Mouse (Mus musculus): ENCODE measurements at regions not wholly inside any gene's neighbourhood (a gene's known extent, or its start where the extent isn't known, plus 50 kb on each side); places are given as distances from the start of the nearest gene placed in this dataset.

GRCm38 (mm10) chr16:78697514-78698209 is 121.2 kb upstream of the D16Ertd472e start:
- TF ChIP-seq EP300 (IDR thresholded peaks at IDR 0.05; ENCODE audit: insufficient read depth, low read depth, low read length): no peak
- no peak for TF ChIP-seq POLR2A (IDR thresholded peaks at IDR 0.05; ENCODE audit: insufficient read depth, low read length)
- no peak for TF ChIP-seq CTCF (IDR thresholded peaks at IDR 0.05; ENCODE audit: low read depth, low read length)
- no peak overlapping the region for H3K27ac ChIP-seq (ENCODE audit: insufficient read depth, low read length)
- H3K36me3 ChIP-seq (ENCODE audit: control insufficient read depth, insufficient read depth, low read length, poor library complexity, severe bottlenecking): no peaks in the 10 kb centered on the region
- no peak overlapping the region for H3K9ac ChIP-seq (ENCODE audit: low read depth, poor library complexity, severe bottlenecking)
- H3K9me3 ChIP-seq (replicated peaks; ENCODE audit: control insufficient read depth, insufficient read depth, low read length, poor library complexity, severe bottlenecking): no peaks in the 10 kb centered on the region
- no peaks in the 10 kb centered on the region for H3K27me3 ChIP-seq (ENCODE audit: control insufficient read depth, insufficient read depth, low read length, poor library complexity, severe bottlenecking)
- H3K4me1 ChIP-seq (ENCODE audit: control insufficient read depth, insufficient read depth, low read length): no peaks in the 10 kb centered on the region
- no peak overlapping the region for H3K4me3 ChIP-seq (ENCODE audit: low read depth, low read length)

- H3K36me3 ChIP-seq (ENCODE audit: control insufficient read depth, insufficient read depth, low read length, poor library complexity, severe bottlenecking): no peaks in the 10 kb centered on the region
- H3K27me3 ChIP-seq (ENCODE audit: control insufficient read depth, insufficient read depth, low read length, poor library complexity, severe bottlenecking): no peaks in the 10 kb centered on the region
- no peak overlapping the region for H3K4me3 ChIP-seq (ENCODE audit: low read depth, low read length)
- TF ChIP-seq CTCF (IDR thresholded peaks at IDR 0.05; ENCODE audit: low read depth, low read length) (no peak), EP300 (IDR thresholded peaks at IDR 0.05; ENCODE audit: insufficient read depth, low read depth, low read length) (no peak), POLR2A (IDR thresholded peaks at IDR 0.05; ENCODE audit: insufficient read depth, low read length) (no peak)
- no peaks in the 10 kb centered on the region for H3K9me3 ChIP-seq (replicated peaks; ENCODE audit: control insufficient read depth, insufficient read depth, low read length, poor library complexity, severe bottlenecking)
- H3K4me1 ChIP-seq (ENCODE audit: control insufficient read depth, insufficient read depth, low read length): no peaks in the 10 kb centered on the region
- H3K9ac ChIP-seq (ENCODE audit: low read depth, poor library complexity, severe bottlenecking): no peak overlapping the region
- H3K27ac ChIP-seq (ENCODE audit: insufficient read depth, low read length): no peak overlapping the region
Observed at GRCm38 (mm10) chr16:78688251-78688650, 111.7 kb upstream of the D16Ertd472e start.

GRCm38 (mm10) chr16:78685160-78685559 is 108.7 kb upstream of the D16Ertd472e start:
- H3K9ac ChIP-seq (ENCODE audit: low read depth, poor library complexity, severe bottlenecking): no peak overlapping the region
- no peak for TF ChIP-seq CTCF (IDR thresholded peaks at IDR 0.05; ENCODE audit: low read depth, low read length)
- TF ChIP-seq EP300 (IDR thresholded peaks at IDR 0.05; ENCODE audit: insufficient read depth, low read depth, low read length): no peak
- no peak for TF ChIP-seq POLR2A (IDR thresholded peaks at IDR 0.05; ENCODE audit: insufficient read depth, low read length)
- no peak overlapping the region for H3K27ac ChIP-seq (ENCODE audit: insufficient read depth, low read length)
- H3K27me3 ChIP-seq (ENCODE audit: control insufficient read depth, insufficient read depth, low read length, poor library complexity, severe bottlenecking): no peaks in the 10 kb centered on the region
- no peak overlapping the region for H3K4me3 ChIP-seq (ENCODE audit: low read depth, low read length)
- H3K9me3 ChIP-seq (replicated peaks; ENCODE audit: control insufficient read depth, insufficient read depth, low read length, poor library complexity, severe bottlenecking): no peaks in the 10 kb centered on the region
- H3K36me3 ChIP-seq (ENCODE audit: control insufficient read depth, insufficient read depth, low read length, poor library complexity, severe bottlenecking): no peaks in the 10 kb centered on the region
- no peaks in the 10 kb centered on the region for H3K4me1 ChIP-seq (ENCODE audit: control insufficient read depth, insufficient read depth, low read length)

GRCm38 (mm10) chr16:78684031-78684430 is 107.5 kb upstream of the D16Ertd472e start:
- H3K36me3 ChIP-seq (ENCODE audit: control insufficient read depth, insufficient read depth, low read length, poor library complexity, severe bottlenecking): no peaks in the 10 kb centered on the region
- TF ChIP-seq CTCF (IDR thresholded peaks at IDR 0.05; ENCODE audit: low read depth, low read length) (no peak), POLR2A (IDR thresholded peaks at IDR 0.05; ENCODE audit: insufficient read depth, low read length) (no peak), EP300 (IDR thresholded peaks at IDR 0.05; ENCODE audit: insufficient read depth, low read depth, low read length) (no peak)

GRCm38 (mm10) chr16:78661126-78661525 is 84.6 kb upstream of the D16Ertd472e start:
- no peak for TF ChIP-seq CTCF (IDR thresholded peaks at IDR 0.05; ENCODE audit: low read depth, low read length)
- no peak for TF ChIP-seq EP300 (IDR thresholded peaks at IDR 0.05; ENCODE audit: insufficient read depth, low read depth, low read length)
- TF ChIP-seq POLR2A (IDR thresholded peaks at IDR 0.05; ENCODE audit: insufficient read depth, low read length): no peak
- no peaks in the 10 kb centered on the region for H3K4me1 ChIP-seq (ENCODE audit: control insufficient read depth, insufficient read depth, low read length)

More at GRCm38 (mm10) chr16:78684031-78684430, 107.5 kb upstream of the D16Ertd472e start:
- Histone ChIP-seq H3K9ac (ENCODE audit: low read depth, poor library complexity, severe bottlenecking) (no peak overlapping the region), H3K9me3 (replicated peaks; ENCODE audit: control insufficient read depth, insufficient read depth, low read length, poor library complexity, severe bottlenecking) (no peaks in the 10 kb centered on the region), H3K4me3 (ENCODE audit: low read depth, low read length) (no peak overlapping the region), H3K4me1 (ENCODE audit: control insufficient read depth, insufficient read depth, low read length) (no peaks in the 10 kb centered on the region), H3K27ac (ENCODE audit: insufficient read depth, low read length) (no peak overlapping the region), H3K27me3 (ENCODE audit: control insufficient read depth, insufficient read depth, low read length, poor library complexity, severe bottlenecking) (no peaks in the 10 kb centered on the region)

GRCm38 (mm10) chr16:78644710-78645109 is 68.2 kb upstream of the D16Ertd472e start:
- no peak overlapping the region for H3K9ac ChIP-seq (ENCODE audit: low read depth, poor library complexity, severe bottlenecking)
- no peak overlapping the region for H3K27ac ChIP-seq (ENCODE audit: insufficient read depth, low read length)
- no peaks in the 10 kb centered on the region for H3K36me3 ChIP-seq (ENCODE audit: control insufficient read depth, insufficient read depth, low read length, poor library complexity, severe bottlenecking)
- no peak overlapping the region for H3K4me3 ChIP-seq (ENCODE audit: low read depth, low read length)
- no peak for TF ChIP-seq POLR2A (IDR thresholded peaks at IDR 0.05; ENCODE audit: insufficient read depth, low read length)
- TF ChIP-seq CTCF (IDR thresholded peaks at IDR 0.05; ENCODE audit: low read depth, low read length): peak; percentile 50
- H3K27me3 ChIP-seq (ENCODE audit: control insufficient read depth, insufficient read depth, low read length, poor library complexity, severe bottlenecking): no peaks in the 10 kb centered on the region
- H3K9me3 ChIP-seq (replicated peaks; ENCODE audit: control insufficient read depth, insufficient read depth, low read length, poor library complexity, severe bottlenecking): no peaks in the 10 kb centered on the region
- no peaks in the 10 kb centered on the region for H3K4me1 ChIP-seq (ENCODE audit: control insufficient read depth, insufficient read depth, low read length)

More at GRCm38 (mm10) chr16:78661126-78661525, 84.6 kb upstream of the D16Ertd472e start:
- H3K36me3 ChIP-seq (ENCODE audit: control insufficient read depth, insufficient read depth, low read length, poor library complexity, severe bottlenecking): no peaks in the 10 kb centered on the region
- H3K4me3 ChIP-seq (ENCODE audit: low read depth, low read length): no peak overlapping the region
- H3K9ac ChIP-seq (ENCODE audit: low read depth, poor library complexity, severe bottlenecking): no peak overlapping the region
- no peak overlapping the region for H3K27ac ChIP-seq (ENCODE audit: insufficient read depth, low read length)
- H3K27me3 ChIP-seq (ENCODE audit: control insufficient read depth, insufficient read depth, low read length, poor library complexity, severe bottlenecking): no peaks in the 10 kb centered on the region
- H3K9me3 ChIP-seq (replicated peaks; ENCODE audit: control insufficient read depth, insufficient read depth, low read length, poor library complexity, severe bottlenecking): no peaks in the 10 kb centered on the region

Measured in ES-Bruce4 (cell line).